Mouse (Mus musculus) intestine, embryonic 14.5 days (tissue): ENCODE measurements at regions not wholly inside any gene's neighbourhood (a gene's known extent, or its start where the extent isn't known, plus 50 kb on each side); places are given as distances from the start of the nearest gene placed in this dataset.
A peak's percentile ranks its signal among the peaks of the same experiment; 100 is the strongest.
"Not testable (repeated sequence)": the region's sequence is repeated elsewhere in the genome, so short reads cannot be mapped to it uniquely, and the experiment has no call there.

Experiments used
- ATAC-seq: fragments of 200-750 bp; cut with Nextera tagmentation; replicated peaks from 2 replicates; pipeline ENCODE4 v1.8.0; 2017; ENCODE audit warnings: low read depth, moderate number of reproducible peaks, moderate TSS enrichment, moderate library complexity; ENCODE audit not compliant: low FRiP score, low TSS enrichment
- DNase-seq: peaks from one replicate; pipeline ENCODE4 v3.0.0-alpha.2; 2018; ENCODE audit warnings: low spot score
- H3K27ac ChIP-seq: fragments of 300-500 bp; sonication (generic); 2 replicates; pipeline ENCODE4 v1.5.1; 2014; ENCODE audit warnings: low read depth, mild to moderate bottlenecking, control low read depth
- H3K27me3 ChIP-seq: fragments of 300-500 bp; sonication (generic); replicated peaks from 2 replicates; pipeline ENCODE4 v1.6.1; 2014; ENCODE audit warnings: low read length, control low read depth; ENCODE audit not compliant: control insufficient read depth, insufficient read depth
- H3K36me3 ChIP-seq: fragments of 300-500 bp; sonication (generic); 2 replicates; pipeline ENCODE4 v1.6.1; 2014; ENCODE audit warnings: low read length, control low read depth; ENCODE audit not compliant: control insufficient read depth, insufficient read depth
- H3K4me1 ChIP-seq: fragments of 300-500 bp; sonication (generic); replicated peaks from 2 replicates; pipeline ENCODE4 v1.6.1; 2014; ENCODE audit warnings: low read length, control low read depth, mixed read lengths; ENCODE audit not compliant: control insufficient read depth, insufficient read depth
- H3K4me2 ChIP-seq: fragments of 300-500 bp; sonication (generic); 2 replicates; pipeline ENCODE4 v1.6.1; 2014; ENCODE audit warnings: low read length
- H3K4me3 ChIP-seq: fragments of 300-500 bp; sonication (generic); 2 replicates; pipeline ENCODE4 v1.5.1; 2014; ENCODE audit warnings: low read depth, low read length, control low read depth, mixed read lengths
- H3K9ac ChIP-seq: fragments of 300-500 bp; sonication (generic); 2 replicates; pipeline ENCODE4 v1.6.1; 2014; ENCODE audit warnings: mild to moderate bottlenecking, low read length
- H3K9me3 ChIP-seq: fragments of 300-500 bp; sonication (generic); 2 replicates; pipeline ENCODE4 v1.6.1; 2016; ENCODE audit warnings: low read length, control low read depth; ENCODE audit not compliant: control insufficient read depth
- WGBS: fragments of 180-500 bp; shearing (Covaris S2); extraction: QIAGEN DNeasy Blood & Tissue Kit; methylation state at CpG from one replicate; pipeline ENCODE4 v1.1.7; 2014; 5-methylcytosine and 5-hydroxymethylcytosine counted together

DNA sequence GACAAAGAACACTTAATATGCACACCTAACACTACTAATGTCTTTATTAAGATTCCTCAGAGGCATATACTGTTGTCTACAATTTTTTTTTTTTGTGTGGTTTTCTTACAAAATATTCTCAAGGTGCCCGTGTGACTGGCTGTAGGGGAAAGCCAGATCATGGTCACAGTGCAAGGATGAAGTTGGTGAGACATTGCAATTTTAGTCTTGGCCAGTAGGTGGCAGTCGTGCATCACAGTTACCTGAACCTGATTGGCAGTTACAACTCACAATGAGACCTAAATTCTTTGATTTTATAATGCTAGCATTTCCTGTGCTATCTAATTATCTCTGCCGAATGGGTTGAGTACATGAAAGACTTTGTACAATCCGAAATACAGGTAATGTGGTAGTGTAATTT, 232.5 kb downstream of the Tbl1xr1 start:
- Histone ChIP-seq H3K36me3 (no peaks in the 10 kb centered on the region), H3K27me3 (no peaks in the 10 kb centered on the region), H3K4me3 (no peak overlapping the region), H3K4me2 (no peak overlapping the region), H3K9me3 (no peaks in the 10 kb centered on the region), H3K27ac (no peak overlapping the region), H3K9ac (no peak overlapping the region), H3K4me1 (no peaks in the 10 kb centered on the region)
- ATAC-seq = no peak
- WGBS = 12% methylated on average over 4 of the region's 4 CpGs
- DNase-seq = peak; percentile 85

DNA sequence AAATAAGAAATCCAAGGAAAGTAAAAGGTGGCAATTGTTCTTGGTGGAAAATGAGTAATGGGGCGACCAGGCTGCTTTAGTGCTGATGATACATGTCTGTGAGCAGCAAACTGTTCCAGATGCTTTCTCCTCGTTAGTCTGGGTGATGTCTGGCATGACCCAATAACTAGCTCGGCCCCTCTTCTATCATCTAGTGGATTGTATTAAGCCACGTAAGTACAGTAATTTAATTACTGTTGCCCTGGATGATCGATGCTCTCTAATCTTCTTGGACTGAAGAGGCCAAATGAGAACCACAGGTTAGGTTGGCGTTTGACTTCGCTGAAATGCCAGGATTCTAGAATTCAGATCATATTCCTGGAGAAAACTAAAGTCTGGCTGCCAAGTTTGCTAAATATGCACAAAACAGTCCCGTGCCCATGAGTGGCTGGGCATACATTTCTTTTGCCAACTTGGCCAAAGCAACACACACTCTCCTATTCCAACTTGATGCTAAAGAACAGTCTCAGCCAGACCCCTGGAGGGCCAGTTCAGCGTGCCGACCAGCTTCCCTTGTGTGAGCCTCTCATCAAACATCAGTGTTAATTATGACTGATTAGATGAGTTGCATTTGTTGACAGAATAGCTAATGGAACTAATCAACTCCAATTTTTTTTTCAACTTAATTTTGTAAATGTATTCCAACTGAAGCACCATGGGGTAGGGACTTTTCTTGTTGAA, 240.2 kb downstream of the Tbl1xr1 start:
- WGBS = 83% methylated on average over 10 of the region's 10 CpGs
- no peak for ATAC-seq
- no peak for DNase-seq

DNA sequence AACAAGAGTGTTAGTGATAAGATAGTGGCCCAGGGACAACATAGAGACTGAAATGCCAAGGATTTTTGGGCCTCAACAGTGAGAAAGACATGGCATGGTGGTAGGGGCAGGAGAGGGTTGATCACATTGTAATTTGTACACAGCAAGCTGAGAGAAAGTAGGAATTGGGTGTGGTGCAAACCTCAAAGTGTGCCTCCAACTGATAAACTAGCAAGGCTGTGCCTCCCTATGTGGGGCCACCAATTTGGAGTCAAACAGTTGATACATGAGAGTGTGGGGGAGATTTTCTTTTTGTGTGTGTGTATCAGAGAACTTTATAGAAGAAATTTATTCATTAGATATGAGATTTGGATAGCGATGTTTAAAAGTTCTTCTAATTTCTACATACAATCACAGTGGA, 244.0 kb downstream of the Tbl1xr1 start:
- H3K27ac ChIP-seq, H3K4me3 ChIP-seq, H3K36me3 ChIP-seq, H3K4me1 ChIP-seq, ATAC-seq, H3K9ac ChIP-seq, H3K4me2 ChIP-seq, H3K27me3 ChIP-seq, H3K9me3 ChIP-seq, DNase-seq: not testable (repeated sequence)
- WGBS = 97% methylated on average over 1 of the region's 1 CpGs

More for the DNA sequence above, 240.2 kb downstream of the Tbl1xr1 start:
- no peak overlapping the region for H3K27ac ChIP-seq
- H3K4me3 ChIP-seq = no peak overlapping the region
- no peaks in the 10 kb centered on the region for H3K9me3 ChIP-seq
- no peaks in the 10 kb centered on the region for H3K27me3 ChIP-seq
- H3K4me2 ChIP-seq = no peak overlapping the region
- H3K4me1 ChIP-seq = no peaks in the 10 kb centered on the region
- H3K9ac ChIP-seq = no peak overlapping the region
- no peaks in the 10 kb centered on the region for H3K36me3 ChIP-seq

DNA sequence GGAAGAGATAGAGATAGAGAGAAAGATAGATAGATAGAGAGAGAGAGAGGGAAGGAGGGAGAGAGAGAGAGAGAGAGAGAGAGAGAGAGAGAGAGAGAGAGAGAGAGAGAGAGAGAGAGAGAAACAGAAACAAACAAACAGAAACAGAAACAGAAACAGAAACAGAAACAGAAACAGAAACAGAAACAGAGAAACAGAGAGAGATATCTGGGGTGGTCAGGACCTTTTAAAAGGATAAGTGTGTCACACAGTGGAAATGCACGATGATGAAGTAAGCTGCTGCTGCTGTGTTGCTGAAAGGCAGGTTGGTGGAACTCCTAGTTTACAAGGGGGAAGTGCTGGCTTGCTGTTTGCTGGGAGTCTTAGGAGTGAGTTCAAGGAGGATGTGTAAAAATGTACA, 254.8 kb downstream of the Tbl1xr1 start:
- H3K27ac ChIP-seq = no peak overlapping the region
- no peaks in the 10 kb centered on the region for H3K36me3 ChIP-seq
- no peak overlapping the region for H3K4me3 ChIP-seq
- no peaks in the 10 kb centered on the region for H3K4me1 ChIP-seq
- H3K4me2 ChIP-seq = no peak overlapping the region
- H3K9me3 ChIP-seq = no peaks in the 10 kb centered on the region
- 63% methylated on average over 1 of the region's 1 CpGs for WGBS
- DNase-seq = no peak
- H3K27me3 ChIP-seq = no peaks in the 10 kb centered on the region
- no peak overlapping the region for H3K9ac ChIP-seq
- no peak for ATAC-seq
